Mouse (Mus musculus) cerebellum, adult (tissue): ENCODE measurements around the gene Sema4b.
A peak's percentile ranks its signal among the peaks of the same experiment; 100 is the strongest.

Experiments
- ATAC-seq: cut with Nextera tagmentation; 2 replicates; pipeline ENCODE4 v1.9.2; 2017; ENCODE audit warnings: mild to moderate bottlenecking, moderate library complexity, mixed read lengths; ENCODE audit not compliant: insufficient number of reproducible peaks, low FRiP score, low TSS enrichment

The Sema4b gene

DNA sequence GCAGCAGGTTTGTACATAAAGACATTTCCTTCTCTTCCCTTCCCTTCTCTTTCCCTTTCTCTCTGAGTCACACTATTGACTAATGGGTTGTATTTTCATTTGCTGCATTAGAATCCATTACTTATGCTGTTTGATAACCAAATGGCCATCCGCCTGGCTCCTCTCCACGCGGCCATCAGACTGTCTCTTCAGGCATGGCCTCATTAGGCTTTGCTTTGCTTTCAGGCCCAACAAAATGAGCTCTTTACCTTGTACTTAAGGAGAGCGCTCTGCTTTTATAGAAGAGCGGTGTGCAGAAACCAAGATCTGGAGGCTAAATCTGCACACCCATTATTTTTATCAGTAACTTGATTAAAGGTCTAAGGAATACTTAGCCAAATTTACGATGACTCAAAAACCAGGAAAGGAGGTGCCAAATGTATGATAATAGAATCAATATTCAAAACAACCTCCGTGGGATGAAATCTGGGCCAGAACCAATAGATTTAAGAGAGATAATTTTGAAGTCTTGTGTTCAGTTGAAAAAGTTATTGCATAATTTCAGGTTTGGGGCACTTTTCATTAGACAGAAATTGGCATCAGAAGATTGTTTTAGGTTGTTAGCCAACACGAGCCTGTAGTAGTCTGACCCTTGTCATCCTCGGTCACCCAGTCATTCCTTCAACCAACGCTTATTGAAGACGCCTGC is 9.1 kb downstream of the Sema4b start:
- no peak for ATAC-seq

DNA sequence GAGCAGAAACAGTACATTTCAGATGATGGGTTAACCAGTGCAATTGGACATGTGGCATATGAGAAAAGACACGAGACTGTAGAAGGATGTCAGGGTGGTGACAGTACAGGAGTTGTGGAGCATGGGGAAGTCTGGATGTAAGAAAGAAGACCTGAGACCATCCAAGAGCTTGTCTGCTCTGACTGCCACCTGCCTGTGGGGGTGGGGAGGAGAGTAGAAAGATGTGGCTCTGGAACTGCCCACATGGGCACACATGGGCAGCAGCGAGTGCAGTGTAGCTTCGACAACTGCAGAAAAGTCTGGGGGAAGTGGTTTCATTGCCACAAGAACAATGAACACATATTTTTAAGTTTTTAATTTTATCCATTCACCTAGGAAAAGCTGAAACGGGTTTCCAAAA is 10.7 kb downstream of the Sema4b start:
- no peak for ATAC-seq

DNA sequence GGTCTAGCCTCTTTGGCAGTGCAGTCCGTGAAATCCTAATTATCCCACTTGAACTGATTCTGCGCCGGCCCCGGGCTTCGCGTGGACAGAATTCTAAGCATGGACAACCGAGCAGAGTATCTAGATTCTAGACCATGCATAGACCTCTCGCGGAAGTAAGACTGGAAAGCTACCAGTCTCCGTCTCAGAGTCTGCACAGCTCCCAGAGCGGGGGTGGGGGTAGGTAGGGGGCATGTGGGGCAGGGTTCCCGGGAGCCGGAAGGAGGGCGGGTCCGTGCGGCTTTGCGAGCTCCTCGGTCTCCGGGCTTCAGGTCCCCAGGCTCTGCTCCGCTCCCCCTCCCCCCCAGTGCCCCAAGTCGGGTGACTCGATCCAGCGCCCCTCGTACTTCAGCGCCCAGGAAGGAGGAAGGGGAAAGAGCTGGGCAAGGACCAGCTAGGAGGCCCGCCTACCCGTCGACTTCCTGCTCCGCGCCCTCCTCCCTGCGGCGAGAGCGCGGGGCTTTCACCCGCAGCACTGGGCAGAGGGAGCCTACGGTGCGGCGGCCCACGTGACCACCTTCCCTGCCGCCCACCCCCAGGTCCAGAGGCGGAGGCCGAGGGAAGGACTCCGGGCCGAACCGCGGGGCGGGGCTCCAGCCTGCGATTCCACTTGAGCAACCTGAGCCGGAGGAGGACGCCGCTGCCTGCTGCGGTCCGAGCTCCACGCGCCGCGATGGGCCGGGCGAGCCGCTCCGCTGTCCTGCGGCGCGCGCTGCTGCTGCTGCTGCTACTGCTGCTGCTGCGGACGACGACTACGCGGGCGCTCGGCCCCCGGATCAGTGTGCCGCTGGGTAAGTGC is 11.5 kb downstream of the Sema4b start:
- peak; percentile 71 for ATAC-seq

DNA sequence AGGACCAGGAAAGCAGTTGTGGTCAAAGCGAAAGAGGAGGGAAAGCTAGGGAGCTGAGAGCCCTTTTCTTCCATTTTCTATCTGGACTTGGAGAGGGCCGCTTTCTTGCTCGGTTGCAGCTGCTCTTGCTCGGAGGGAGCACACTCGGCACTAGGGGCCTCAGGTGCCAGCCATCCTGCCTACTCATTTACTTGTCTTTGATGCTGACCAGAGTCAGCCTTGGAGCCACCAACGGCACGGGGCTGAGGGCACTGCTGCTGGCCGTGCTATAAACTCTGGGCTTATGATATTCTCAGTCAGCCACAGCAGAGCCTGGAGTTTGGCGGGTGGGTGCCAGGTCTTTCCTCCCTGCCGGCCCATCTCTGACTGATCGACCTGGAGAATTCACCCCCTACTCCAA is 12.2 kb downstream of the Sema4b start:
- ATAC-seq: no peak

DNA sequence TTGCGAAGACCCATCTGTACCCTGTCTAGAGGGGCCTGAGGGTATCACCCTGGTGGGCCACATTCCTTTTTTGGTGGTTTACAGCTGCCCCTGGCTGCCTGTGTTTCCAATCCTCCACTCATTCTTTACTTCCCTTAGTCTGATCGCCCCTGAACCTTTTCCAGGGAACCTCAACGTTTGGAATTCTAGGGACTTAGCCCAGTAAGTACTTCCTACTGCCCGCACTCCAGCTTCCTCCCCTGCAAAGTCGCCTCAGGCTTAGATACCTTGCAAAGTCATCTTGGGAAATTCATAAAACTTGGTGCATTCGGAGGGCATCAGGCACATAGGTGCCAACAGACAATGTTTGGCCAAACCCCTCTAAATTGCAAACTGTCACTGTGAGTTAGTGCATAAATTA is 12.6 kb downstream of the Sema4b start:
- ATAC-seq: no peak

DNA sequence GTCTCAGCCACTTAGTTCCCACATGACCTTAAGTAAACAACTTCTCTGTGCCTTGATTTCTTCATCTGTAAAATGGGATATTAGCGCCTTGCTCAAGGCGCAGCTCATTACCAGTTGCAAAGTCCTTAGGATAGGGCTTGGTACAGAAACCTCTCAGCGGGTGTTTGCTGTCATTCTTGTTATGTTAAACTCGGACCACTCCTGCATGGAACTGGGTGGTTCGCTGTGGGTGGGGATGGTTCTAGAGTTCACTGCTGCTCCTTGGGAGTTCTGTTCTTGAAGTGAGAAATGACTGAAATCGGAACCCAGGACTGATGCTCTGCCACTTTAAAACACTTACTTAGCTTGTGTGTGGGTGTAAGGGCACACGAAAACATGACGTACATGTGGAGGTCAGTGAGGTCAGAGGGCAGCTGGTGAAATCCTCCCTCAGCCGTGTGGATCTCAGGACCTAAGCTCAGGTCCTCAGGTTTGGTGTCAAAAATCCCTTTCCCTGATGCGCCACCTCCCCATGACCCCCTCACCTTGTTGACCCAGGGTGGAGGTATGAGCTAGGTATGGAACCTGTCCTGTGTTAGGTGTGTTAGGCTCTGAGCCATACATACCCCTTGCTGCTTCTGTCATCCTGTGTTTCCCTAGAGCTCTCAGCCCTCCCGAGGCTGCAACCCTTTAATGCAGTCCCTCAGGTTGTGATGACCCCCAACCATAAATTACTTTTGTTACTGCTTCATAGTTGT is 13.4 kb downstream of the Sema4b start:
- ATAC-seq: no peak

DNA sequence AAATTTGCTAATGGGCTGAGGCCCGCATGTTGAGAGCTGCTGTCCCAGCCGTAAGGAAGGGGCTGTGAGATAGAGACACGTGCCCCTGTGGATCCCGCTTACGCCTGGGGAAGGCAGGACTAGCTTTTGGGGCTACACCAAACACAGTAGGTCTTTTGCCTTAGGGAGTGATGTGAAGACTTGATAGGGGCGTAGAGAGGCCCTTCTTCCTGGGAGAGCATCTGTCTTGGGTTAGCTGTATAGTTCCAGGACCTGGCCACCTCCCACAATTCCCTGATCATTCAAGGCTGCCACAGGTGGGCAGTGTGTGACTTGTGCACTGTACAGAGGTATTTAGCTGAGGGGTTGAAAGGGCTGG is 13.9 kb downstream of the Sema4b start:
- no peak for ATAC-seq

DNA sequence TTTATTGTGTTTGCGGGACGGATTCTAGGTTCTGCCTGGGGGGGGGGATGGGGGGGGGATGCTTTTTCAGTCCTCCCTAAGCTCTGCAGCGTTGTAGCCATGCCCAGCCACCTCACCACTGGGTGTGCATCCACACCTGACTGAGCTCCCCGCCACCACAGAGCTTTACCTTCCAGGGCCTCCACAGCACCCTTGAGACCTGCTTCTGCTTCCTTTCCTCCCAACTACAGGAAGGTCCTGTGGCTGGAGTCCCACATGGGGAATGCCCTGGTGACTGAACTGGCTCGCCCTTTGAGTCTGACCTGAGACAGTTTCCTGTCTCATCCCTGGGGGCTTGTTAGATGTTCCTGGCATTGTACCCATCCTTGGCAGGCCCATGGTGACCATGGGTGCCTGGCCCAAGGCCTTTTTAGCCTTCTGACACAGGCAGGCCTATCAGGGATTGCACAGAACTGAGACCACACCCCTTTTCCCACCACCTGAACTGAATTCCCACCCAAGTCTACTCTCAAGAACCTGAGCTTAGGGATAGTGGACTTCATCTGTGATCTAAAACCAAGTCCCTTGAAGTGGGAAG is 14.4 kb downstream of the Sema4b start:
- no peak for ATAC-seq

DNA sequence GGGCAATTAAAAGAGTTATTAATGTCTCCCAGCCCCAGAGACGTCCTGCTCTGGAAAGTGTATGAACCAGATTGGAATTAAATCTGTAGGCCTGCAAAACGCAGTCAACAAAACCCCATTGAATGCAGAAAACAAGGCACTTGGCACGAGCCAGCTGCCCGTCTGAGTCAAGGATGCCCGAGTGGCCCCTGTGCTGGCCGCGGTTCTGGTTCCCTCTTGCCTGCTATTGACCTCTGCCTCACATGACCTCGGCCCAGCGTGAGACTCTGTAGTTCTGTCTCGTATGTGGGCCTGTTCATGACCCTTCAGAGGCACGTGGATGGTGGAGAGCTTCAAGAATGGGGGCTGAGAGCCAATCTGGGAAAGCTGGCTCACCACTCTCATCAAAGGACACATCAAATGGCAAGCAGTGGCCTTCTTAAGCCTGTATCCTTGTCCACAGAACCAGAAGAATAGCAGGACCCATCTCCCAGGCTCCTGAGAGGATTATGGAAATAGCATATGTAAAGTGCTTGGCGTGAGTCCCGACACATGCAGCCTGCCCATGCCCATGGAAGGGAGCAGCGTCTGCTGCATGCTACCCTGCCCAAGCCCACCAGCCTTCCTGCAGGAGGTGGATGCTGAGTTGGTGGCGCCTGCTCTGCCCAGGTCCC is 15.4 kb downstream of the Sema4b start:
- no peak for ATAC-seq

DNA sequence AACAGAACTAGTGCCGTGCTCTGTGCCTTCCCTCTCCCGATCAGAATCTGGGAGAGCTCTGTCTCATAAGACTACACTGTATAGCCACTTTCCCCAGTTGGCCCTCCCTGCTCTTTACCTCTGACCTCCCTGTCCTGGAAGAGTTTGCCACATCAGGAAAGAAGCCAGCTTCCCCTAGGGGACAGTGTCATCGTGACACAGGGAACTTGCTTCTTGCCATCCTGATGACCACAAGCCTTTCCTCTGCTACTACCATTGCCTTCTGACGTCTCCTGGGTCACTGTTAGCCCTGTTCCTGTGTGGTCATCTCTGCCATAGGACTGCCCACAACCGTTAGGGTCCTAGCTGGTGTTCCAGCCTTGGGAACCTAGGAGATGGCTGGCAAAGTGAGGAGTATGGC is 16.3 kb downstream of the Sema4b start:
- ATAC-seq: no peak

DNA sequence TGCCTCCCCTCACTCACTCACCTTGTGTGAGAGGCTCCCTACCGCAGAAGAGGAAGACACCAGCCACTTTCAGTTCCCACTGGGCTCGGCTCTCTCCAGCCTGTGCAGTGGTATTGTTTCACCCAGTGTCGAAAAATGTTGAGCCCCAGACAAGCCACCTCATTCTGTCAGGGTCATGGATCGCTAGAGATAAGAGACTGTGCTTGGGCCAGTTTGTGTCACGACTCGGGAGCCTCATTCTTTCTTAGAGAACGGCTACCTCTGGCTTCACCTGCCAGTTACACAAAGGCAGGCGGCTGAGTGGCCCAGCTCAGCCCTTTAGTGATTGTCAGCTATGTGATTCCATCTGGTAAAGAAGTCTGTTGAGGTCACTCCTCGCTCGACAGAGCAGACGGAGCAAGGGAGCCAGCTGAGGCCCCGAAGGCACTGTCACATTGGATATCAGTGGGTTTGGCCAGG is 17.0 kb downstream of the Sema4b start:
- ATAC-seq: no peak

DNA sequence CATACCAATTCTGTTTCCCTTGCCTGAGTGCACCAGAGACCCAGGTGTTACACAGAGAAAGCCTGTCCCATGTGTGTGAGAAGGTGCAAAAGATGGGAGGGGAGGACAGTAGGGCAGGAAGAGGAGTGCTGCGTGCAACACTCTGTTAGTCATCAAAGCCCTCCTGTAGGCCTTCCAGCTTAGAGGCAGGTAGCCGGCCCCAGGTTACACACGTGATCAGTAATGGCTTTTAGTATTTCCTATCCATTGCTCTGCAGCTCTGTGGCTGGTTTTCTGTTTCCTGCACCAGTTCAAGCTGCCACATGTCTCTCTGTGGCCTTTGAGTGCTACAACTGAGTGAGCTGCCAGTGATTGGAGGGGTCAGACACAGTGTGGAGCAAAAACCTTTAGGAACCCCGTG is 17.7 kb downstream of the Sema4b start:
- ATAC-seq: no peak

DNA sequence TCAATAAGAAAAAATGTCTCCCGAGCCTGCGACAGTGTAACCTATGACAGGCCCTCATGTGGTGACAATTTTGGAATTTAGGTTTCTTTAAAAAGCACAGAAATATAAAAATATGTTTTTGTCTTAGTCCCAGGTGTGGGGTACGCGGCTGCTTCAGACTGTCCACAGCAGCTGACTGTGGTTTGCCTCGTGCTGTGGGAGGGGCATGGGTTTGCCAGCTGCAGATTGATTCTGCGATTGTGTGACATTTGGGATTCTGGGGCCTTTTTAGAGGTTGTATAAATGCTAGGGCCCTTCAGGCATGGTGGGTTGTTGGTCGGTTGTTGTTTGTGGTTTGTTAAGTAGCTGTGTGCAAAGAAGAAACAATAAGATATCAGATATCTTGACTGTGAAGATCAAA is 18.3 kb downstream of the Sema4b start:
- no peak for ATAC-seq

DNA sequence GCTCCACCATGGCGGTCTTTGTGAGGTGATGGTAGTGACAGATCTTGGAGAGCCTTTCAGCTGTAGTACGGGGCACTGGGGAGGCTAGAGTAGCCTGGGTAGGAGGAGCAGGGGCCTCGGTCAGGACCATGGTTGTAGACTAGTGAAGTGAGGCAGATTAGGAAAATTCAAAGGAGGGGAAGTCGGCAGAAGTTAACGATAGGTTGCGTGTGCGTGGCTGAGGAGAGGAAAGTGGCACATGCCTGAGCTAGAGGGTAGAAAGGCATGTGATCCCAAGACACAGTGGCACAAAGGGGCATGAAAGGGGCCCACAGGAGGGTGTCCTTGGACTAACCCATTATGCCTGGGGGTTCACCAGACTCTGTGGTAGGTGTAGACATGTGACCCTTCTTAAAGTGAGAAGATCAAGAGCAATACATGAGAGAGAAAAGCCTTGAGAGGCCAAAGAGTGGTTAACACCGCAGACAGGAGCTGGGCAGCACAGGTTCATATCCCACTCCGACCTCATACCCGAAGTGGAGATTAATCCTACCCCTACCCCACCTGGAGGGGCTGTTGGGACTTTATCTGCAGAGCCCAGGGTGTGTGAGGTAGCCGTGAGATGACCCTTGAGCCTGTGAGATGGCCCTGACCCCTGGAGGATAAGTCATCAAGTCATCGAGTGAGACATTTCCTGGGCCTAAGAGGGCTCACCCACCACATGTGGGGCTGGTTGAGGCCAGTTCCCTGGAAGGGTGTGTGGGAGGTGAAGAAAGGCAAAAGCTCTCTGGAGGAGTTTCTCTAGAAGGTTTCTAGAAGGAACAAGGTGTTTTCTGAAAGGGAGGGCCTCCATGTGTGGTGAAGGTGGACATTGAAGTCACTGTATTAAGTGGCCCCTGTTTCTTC is 19.3 kb downstream of the Sema4b start:
- ATAC-seq: no peak

DNA sequence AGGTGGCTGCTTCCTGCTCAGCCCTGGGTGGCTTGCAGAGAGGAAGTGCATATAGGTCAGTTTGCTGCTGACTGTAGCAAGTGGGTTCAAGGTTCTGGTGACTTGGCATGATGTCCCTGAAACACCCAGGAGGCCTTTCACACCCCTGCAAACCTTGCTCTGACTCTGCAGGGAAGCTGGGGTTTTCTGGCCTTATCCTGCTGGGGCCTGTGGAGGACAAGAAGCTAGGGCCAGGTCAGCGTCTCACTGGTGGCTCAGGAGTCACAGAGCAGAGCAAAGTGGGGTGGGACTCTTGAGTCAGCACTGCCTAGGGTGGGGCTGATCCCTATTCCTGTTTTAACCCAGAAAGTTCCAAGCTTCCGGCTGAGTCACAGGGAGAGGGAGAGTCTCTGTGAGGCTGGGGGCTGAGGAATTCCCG is 20.7 kb downstream of the Sema4b start:
- ATAC-seq: no peak

DNA sequence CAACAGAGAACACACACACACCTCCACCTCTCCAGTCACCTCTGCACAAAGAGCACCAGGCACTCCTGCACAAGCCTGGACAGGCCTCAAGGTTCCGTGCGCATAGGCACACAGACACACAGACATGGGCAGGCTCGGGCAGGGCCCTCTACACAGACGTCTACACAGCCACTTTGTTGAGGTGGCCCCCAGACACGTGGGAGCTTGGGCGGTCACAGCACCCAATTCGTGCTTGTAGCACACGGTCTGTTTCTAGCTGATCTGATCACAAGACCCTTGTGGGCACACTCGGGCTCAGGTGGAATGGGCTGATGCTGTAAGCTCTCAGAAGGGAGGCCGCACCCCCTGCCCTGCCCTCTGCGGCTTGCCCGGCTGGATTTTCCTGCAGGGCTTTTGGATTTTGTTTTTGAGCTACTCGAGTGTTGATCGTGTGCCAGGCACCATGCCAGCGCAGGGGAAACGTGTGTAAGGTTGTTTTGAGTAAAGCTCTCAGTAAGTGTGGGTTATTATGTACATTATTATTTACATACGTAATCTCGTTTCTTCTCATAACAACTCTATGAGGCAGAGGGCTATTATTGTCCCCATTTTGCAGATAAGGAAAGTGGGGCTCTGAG is 21.5 kb downstream of the Sema4b start:
- no peak for ATAC-seq

DNA sequence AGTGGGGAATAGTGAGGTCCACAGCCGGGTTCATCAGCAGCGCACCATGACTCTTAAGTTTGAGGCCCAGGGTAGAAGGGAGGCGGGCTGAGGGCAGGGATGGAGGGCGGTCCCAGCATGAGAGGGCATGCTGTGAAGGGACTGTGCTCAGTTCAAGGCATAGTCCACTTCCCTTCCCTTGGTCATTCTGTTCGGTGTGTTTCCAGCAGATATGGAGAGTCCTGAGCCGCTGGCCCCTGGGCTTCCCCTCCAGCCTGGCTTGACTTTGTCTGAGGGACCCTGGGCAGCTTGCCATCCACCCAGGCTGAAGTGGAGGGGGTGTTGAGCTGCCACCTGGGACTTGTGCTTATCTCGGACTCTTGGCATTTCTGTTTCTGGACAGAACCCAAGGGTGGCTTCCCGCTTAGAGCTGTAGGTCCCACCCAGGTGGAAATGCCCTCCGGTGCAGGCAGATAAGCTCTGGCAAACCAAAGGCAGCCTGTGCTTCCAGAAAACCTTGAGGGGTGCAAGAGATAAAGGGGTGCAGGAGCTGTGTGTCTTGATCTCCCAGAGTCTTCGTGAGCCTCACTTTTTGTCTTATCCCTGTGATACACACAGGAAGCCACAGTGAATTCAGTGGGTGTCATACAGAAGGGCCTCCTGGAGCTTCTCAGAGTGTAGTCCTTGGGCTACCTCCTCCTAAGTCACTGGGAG is 22.2 kb downstream of the Sema4b start:
- ATAC-seq: no peak

DNA sequence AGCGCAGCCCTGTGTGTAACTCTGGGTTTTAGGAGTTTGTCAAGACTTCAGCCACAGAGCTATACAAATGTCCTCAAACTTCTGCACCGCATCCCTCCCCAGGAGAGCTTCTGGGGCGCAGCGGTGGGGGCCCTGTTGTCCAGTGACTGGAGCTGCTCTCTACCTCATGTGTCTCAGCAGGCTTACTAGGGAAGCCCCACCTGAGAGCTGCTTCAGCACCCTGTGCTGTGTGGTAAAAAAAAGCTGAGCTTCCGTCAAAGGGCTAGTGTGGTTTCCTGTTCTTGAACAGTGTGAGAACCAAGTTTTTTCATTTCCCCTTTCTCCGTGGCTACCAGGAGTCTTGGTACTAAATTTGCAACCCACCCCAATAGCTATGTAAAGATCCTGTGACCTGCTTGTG is 23.0 kb downstream of the Sema4b start:
- no peak for ATAC-seq
